Mouse (Mus musculus) G1E-ER4 (cell line): ENCODE data around the gene Fbxl2. TPM values are rescaled to one million over a fixed set of nuclear protein-coding genes. Genes with fewer than 3 reads are reported as not detected.

Source experiments
- GATA1 ChIP-seq: IDR thresholded peaks from one replicate; pipeline ENCODE4 v1.8.0; 2012; ENCODE audit warnings: low read length, inconsistent platforms
- polyA plus RNA-seq: library from polyadenylated mRNA; stranded (reverse); fragments of >175 nt; gene quantifications from 2 replicates; pipeline ENCODE4 v1.2.3, GENCODE M21; 2012

The Fbxl2 gene
- polyA plus RNA-seq, 1 experiment, result 0.13 TPM

DNA sequence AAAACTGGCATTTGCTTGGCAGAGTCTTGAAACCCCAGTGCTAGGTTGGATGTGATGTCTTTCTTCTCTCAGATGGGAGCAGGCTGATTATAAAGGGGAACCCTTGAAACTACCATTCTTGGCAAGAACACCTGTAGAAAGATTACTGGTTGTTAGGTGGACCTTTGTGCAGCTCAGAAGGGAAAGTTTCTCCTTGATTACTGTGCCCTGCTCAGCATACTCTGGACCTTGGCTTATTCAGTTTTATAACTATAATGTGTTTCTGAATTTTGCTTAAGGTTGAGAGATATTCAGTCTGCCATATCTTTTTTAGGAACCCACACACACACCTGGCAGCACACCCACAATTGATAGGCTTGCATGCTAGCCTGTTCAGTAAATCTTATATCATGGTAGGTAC lies 82.3 kb downstream of the Fbxl2 start:
- no peak for TF ChIP-seq GATA1

DNA sequence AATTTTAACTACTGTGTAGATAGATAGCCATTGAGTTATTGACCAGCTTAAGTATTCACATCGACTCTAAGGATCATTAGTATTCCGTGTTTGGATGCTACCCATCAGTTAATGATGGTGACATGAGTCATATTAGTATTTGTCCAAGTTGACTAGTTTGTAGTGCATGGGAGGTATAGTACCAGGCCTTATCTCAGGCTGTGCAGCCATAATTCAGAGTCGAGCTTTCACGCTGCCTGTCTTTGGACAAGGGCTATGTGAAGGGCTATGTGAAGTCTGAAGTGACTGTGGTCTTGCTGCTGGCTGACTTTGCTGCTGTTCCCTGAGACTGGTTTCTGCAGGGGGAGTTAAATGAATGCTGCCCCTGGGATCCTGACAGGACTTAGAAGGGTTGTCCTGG lies 88.2 kb downstream of the Fbxl2 start:
- TF ChIP-seq GATA1, result no peak

DNA sequence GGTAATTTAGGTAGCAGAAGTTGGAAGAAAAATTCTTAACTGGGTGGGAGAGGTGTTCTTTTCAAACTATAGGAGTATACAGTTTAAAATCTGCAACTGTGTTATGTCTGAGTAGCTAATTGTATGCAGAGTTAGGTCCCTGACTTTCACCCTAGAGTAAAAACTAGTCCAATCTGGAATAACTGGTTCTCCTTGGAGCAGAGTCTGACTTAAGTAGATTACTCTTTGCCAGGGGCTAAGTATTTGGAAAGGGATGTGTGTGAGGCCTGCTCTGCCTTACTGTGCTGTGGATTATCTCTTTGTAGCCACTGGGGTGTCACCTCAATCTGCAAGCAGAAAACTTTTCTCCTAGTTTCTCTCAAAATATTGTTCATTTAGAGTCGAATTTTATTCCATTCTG lies 98.8 kb downstream of the Fbxl2 start:
- no peak for TF ChIP-seq GATA1

DNA sequence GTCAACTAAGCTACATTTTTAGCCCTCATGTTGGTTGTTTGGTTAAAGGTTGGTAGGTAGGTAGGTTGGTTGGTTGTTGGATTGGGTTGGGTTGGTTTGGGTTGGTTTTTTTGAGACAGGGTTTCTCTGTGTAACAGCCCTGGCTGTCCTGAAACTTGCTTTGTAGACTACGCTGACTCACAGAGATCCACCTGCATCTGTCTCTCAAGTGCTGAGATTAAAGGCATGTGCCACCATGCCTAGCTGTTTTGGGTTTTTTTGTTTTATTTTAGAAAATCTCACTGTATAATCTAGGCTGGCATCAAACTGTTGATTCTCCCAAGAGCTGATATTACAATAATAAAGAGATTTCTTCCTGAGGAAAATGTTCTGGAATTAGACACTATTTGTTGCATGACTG lies 102.6 kb downstream of the Fbxl2 start:
- TF ChIP-seq GATA1, result no peak

DNA sequence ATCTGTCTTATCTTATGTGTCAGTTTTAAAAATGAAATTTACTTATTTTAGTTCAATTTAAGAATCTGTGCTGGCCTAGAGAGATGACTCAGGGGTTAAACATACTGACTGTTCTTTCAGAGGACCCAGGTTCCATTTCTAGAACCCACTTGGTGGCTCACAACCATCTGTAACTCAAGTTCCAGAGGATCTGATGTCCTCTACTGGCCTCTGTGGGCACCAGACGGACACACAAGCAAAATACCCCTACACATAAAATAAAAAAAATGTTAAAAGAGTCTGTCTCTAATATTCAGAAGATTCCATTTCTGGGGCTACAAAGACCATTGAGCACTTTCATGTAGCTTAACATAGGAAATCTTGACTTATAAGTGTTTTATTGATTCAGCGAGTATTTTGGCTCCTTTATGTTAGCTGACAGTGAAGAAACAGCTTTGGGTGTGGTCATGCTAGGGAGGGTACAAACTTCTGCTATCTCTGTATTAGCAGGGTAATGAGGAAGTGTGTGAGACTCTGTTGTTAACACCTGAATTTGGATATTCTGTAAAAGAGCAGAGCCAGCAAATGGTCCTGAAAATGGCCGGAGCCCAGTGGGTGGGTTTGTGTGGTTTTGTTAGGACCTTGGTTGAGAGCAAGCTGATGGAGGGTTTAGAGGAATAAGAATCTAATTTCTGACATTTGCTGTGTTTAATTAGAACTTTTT lies 104.7 kb downstream of the Fbxl2 start:
- TF ChIP-seq GATA1, result no peak

DNA sequence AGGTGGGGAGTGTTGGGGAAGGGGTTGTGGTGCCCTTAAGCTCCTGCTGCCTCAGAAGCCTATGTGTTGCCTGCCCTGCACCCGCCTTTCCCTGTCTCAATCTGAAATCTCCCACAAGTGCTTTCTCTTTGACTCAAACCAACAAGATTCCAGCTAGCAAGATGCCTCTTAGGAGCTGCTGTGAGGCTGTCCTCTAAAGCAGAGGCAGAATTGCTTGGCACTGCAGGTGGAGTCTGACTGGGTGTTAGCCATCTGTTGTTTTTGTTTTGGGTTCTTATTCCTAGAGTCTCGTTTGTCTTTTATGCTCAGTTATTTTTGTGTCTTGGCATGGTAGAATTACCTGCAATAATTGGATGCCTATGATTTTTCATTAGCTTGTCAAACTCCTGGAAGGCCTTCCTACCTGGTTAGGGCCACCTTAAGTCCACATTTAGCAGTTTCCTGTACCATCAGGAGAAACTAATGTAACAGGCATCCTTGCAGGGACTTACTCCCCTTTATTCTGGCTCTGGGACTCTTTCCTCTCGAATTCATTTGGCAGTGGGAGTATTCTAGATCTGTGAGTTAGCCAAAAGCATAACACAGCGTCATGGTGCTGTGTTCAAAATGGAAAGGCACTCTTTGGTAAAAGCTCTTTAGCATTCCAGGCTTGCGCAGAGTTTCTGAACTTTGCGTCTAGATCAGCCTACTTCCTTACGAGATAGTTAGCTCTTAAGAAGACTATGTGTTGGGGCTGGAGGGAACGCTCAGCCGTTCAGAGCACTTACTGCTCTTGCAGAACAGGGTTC lies 106.7 kb downstream of the Fbxl2 start:
- TF ChIP-seq GATA1, result no peak

DNA sequence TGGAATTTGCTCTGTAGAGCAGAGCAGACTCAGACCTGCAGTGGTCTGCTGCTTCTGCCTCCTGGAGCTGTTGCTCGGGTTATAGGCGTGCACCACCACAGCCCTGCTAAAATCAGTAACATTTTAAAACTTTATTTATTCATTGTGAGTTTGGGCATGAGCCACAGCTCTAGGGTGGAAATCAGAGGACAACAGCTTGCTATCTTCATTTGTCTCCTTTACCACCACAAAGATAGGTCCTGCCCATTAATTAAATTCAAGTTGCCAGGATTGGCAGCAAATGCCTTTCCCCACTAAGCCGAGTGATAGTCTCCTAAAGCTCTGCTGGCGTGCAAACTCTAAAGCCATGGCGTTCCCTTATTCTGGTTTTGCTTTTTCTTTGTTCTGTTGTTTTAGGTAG lies 110.4 kb downstream of the Fbxl2 start:
- TF ChIP-seq GATA1, result no peak

DNA sequence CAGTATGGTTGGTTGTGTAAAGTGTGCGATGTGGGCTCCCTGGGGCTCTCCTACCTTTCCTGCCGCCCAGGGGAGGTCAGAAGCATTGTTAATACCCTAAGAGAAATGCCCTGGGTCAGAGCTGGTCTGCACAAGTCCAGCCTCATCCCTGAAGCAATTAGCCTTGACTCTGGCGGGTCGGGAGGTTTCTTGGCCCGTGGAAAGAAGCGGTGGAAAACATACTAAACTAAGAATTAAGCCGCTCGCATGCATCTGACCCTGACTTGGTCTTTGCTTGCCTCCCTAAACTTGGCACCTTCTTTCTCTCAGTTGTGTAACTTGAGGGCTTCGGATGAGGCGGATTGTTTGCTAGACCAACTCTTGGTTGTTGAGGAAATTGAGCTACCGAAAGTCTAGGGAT lies 113.5 kb downstream of the Fbxl2 start:
- TF ChIP-seq GATA1, result no peak

DNA sequence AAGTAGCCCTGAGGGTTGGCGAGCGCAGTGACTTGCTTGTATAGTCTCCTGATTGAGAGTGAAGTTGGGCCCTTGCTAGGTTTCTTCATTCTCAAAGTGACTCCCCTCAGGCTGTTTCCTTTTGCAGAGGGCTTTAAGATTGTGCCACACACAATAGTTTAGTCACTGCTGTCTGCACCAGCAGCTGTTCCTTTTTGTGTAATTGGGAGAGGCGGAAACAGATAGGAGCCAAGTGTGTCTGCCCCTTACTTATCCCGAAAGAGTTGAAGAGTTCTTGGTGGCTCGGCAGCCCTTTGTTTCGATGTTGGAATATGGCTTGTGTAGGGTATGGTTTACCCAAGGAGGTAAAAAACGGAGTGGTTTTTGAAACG lies 113.9 kb downstream of the Fbxl2 start:
- no peak for TF ChIP-seq GATA1

DNA sequence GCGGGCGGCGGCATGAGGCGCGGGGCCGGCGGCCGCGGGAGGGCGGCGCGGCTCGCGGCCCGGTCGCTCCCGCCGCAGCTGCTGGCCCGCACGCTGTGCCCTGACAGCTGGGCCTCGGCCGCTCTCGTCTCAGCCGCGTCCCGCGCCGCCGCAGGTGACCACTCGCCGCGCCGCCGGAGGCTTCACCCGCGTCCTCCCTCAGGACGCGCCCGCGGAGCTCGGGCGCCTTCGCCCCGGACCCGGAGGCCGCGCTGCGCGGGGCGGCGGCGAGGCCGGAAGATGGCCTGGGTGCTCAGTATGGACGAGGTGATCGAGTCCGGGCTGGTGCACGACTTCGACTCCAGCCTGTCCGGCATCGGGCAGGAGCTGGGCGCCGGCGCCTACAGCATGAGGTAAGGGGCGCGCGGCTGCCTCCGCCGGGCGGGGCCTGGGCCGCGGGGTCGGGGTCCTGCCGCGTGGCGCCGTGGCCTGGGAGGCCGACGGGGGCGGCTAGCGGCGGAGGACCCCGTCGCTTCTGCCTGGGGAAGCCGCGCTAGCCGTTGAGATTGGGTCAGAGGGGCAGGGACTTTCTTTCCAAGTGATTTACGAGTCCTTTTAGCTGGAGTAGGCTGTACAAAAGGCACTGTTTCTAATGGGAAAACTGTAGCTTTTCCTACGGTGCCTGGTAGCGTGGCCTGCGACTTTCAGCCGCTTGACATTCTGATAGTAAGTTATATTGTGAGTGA lies 114.5 kb downstream of the Fbxl2 start:
- no peak for TF ChIP-seq GATA1

DNA sequence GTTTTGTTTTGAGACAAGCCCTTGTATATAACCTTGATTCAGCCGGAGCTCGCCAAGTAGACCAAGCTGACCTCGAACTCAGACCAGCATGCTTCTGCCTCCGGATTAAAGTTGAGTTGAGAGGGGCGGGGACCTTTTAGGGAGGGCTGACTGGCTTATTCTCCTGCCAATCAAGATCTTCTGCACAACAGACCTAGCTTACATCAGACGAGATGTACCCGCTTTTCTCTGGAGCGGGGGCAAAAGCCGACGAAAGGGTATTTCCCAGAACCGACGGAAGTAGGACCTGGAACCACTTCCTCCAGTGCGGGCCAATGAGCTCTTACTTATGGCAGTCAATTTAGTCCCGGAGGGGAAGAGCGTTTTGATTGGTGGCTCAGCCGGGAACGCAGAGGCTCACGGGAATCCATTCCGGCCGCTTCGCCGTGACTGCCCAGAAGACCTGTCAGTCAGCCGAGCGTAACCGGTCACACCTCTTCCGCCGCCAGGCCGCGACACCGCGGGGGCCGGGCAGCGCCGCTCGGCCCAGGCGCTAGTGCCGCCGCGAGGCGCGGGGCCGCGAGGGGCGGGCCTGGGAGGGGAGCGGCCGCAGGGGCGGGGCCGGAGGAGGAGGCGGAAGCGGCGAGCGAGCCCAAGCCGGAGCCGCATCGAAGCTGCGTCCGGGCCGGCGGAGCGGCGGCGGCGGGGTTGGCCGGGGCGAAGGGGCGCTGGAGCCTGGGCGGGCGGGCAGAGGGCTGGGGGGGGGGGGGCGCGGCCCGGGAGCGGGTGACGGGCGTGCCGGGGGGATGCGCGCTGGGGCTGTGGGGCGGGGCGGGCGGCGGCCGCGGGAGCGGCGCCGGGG lies 115.2 kb downstream of the Fbxl2 start, which contains the start of gene Ubp1:
TSS of gene Ubp1 (plus strand) at position 401 of the 841 bp plus-strand sequence.
- no peak for TF ChIP-seq GATA1

DNA sequence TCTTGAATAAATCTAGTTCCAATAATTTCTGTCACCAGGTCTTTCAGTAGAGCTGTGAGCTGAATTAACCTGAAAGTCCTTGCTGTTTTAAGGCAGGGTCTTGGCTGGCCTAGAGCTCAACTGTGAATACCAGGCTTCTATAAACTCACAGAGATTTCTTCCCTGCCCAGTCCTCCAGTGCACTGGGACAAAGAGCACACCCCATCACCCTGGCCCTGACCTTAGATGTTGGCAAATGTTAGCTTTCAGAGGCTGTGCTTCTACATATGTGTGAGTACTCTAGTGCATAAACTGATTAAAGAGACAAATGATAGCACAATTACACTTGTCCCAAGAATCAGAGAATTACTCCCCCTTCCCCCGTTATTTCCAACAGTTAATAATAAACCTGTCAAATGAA lies 116.3 kb downstream of the Fbxl2 start:
- no peak for TF ChIP-seq GATA1

DNA sequence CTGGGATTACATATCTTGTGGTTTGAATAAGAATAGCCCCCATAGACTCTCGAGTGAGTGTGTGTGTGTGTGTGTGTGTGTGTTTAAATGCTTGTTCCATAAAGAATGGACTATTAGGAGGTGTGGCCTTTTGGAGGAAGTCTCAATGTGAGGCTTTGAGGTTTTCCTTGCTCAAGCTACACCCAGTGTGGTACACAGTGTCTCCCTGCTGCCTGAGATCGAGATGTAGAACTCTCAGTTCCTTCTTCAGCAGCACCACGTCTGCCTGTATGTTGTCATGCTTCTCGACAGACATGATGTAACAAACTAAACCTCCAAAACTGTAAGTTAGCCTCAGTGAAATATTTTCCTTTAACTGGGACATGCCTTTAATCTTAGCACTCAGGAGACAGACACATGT lies 117.4 kb downstream of the Fbxl2 start:
- no peak for TF ChIP-seq GATA1

DNA sequence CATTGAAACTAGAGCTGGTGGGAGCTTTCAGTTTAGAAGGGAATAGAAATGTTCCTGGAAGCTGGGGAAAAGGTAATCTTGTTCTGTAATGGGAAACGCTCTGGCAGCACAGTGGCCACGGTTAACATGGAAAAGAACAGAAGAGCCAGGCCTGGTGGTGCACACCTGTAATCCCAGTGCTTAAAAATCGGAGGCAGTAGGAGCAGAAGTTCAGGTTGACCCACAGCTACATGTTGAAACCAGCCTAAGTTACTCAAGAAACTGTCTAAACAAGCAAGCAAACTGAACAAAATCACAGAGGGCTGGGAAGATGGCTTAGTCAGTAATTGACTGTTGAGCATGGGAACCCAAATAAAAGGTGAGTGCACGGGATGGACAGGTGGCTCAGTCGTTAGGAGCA lies 121.1 kb downstream of the Fbxl2 start:
- TF ChIP-seq GATA1, result no peak

DNA sequence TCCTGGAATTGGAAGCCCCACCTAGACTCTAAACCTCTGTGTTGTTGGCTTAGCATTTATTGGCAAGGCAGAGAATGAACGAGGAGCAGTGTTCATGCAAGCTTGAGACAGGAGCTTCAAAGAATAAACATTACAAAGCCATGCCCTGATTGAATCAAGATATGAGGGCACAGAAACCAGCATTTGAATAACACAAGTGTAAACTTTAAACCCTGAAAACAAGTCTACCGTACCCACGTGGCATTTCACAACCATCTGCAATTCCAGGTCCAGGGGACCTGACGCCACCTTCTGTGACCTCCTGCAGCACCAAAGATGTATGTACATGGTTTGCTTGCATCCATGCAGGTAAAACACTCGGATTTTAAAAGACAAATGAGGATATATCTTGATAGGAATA lies 123.3 kb downstream of the Fbxl2 start:
- no peak for TF ChIP-seq GATA1
